Mouse (Mus musculus): ENCODE results near the gene Gm6401.
"Not testable (repeated sequence)": the region's sequence is repeated elsewhere in the genome, so short reads cannot be mapped to it uniquely, and the experiment has no call there.

Gene Gm6401

DNA sequence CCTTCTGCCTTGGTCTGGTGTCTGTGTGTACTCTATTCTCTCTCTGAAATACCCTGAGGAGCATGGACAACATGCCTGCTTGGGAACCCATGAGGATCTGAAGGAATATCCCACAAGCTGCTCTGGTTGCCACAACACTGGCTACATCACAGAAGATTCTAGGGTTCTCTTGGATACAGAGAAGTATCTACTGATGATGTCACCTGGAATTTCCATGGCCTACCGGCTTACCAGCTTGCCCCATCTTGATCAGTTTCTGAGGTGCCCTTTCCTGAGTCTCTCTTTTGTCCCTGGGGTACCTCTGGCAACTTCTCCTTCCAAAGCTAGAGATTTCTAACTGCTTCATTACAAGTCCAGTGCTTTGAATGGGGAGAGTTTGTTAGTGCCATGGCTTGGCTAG is at the start of gene Gm6401:
Gene Gm6401 (minus strand): TSS at position 101 of the 400 bp plus-strand sequence.
- DNase-seq (ENCODE audit: low read depth), result not testable (repeated sequence)

DNA sequence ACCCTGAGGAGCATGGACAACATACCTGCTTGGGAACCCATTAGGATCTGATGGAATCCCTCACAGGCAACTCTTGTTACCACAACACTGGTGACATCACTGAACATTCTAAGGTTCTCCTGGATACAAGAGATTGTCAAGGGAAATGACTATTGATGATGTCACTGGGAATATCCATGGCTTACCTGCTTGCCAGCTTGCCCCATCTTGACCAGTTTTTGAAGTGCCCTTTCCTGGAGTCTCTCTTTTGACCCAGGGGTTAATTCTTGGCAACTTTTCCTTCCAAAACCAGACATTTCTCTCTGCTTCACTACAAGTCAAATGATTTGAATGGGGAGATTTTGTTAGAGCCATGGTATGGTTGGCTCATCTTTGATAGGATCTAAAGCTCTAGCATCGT is 15.5 kb upstream of the Gm6401 start, which contains the start of gene Gm3543:
Gene Gm3543 (minus strand): TSS at position 101 of the 400 bp plus-strand sequence.
- DNase-seq (ENCODE audit: low read depth), result not testable (repeated sequence)

- not testable (repeated sequence) for DNase-seq (ENCODE audit: low read depth)
Measured at GRCm38 (mm10) chr14:41968596-41968995, 869 bp upstream of the Gm6401 start.

GRCm38 (mm10) chr14:41964095-41964494 is 3.6 kb downstream of the Gm6401 start:
- not testable (repeated sequence) for DNase-seq (ENCODE audit: low read depth)

DNA sequence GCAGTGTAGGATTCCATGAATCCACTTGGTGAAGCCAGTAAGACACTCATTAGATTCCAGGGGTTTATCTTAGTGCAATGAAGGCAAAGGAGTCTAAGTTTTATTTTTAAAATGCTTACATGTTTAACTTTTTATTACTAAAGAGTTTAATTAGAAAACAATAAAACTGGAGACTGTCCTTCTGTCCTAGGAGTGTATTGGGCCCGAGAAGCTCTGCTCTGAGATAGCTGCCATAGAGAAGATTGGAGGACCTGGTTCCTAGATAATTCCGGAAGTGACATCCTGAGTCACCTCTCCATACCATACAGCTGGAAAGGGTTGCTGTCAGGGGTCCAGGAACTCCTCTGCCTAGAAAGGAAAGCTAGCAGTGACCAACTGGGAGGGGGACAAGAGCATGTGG is 24.0 kb downstream of the Gm6401 start, which contains the start of gene 1700024B05Rik:
Gene 1700024B05Rik (plus strand): TSS at position 301 of the 400 bp plus-strand sequence.
- not testable (repeated sequence) for DNase-seq (ENCODE audit: low read depth)

- not testable (repeated sequence) for DNase-seq (ENCODE audit: low read depth)
Measured at GRCm38 (mm10) chr14:41924649-41925048, 43.1 kb downstream of the Gm6401 start, which contains the start of gene 1700049E17Rik1. Gene 1700049E17Rik1, plus strand, starts transcription at chr14:41924949.

Data from naive thymus-derived CD4-positive, alpha-beta T cell, adult 2 months (primary cell).